Mouse (Mus musculus): Measurements from ENCODE around the gene Clasrp.

Clasrp gene

DNA sequence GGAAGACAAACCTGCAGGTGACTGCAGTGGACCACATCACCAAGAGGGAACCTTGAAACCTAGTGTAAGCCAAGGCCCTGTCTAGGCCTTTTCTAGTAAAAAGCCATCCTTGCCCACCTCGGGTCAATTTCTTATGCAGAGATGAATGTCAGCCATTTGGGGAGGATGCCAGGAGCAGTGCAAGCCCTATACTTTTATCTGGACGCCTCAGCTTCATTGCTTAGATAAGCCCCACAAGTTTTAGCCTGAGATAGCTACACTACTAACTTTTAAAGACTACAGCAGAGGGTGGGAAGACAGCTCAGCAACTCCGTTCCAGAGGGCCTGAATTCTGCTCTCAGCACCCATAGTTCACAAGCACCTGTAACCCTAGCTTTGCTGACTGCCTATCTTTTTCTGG lies 40.4 kb downstream of the Clasrp start:
- DNase-seq (ENCODE audit: low spot score in 2 of 2): peak; percentile 43 to 67

GRCm38 (mm10) chr7:19562643-19563410 lies 41.5 kb downstream of the Clasrp start, which contains the start of gene Ppp1r37:
TSS of gene Ppp1r37 (minus strand) at chr7:19563076.
- DNase-seq (ENCODE audit: low spot score in 2 of 2): no peak

DNA sequence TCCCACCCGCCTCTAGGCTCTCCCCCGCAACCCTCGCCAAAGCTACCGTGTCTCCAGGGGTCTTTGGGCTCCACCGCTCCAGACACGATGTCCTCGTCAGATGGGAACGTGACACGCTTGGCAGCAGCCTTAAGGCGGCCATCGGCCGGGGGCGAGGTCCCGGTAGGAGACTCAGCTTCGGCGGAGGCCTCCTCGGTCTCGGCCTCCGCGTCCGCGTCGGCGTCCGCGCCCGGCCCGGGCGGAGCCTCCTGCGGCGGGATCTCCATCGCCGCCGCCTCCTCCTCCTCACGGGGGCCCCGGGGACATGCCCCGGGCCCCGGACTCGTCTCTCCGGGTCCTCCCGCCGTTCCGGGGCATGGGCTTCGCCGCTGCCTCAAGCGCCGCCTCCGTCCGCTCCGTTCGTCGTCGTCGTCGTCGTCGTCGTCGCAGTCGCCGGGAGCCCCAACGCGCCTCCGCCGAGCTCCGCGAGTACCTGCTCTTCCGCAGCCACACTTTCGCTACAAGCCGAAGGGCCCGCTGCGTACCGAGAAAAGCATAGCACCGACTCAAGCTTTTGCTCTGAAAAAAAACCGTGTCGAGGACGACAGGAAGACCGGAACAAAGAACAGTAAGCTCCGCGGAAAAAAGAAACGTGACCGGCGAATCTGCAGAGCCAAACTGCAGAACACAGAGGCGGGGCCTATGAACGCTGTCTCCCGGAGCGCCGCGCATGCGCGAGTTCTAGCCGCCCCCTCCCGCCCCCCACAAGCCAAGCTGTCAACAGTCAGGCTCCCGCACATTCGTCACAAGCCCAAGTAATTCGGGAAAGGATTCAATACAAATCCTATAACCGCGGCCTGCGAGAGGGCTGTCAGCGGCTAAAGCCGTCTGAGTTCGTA lies 42.3 kb downstream of the Clasrp start:
- peak; percentile 84 to 85 for DNase-seq (ENCODE audit: low spot score in 2 of 2)

DNA sequence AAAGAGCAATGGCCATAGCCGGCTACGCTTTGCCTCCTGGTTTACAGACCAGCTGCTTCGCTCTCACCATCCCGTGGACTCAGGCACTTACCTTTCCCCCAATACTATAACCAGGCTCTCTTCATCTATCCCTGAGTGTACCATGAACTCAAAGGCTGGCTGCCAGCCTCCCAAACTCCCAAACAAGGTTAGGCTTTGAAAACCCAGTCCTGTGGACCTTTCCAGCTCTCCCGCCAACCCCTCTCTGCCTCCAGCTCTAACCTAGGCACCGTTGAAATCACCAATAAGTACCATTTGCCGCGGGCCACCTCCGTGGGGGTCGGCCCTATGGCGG lies 42.9 kb downstream of the Clasrp start:
- DNase-seq (ENCODE audit: low spot score in 2 of 2): no peak

DNA sequence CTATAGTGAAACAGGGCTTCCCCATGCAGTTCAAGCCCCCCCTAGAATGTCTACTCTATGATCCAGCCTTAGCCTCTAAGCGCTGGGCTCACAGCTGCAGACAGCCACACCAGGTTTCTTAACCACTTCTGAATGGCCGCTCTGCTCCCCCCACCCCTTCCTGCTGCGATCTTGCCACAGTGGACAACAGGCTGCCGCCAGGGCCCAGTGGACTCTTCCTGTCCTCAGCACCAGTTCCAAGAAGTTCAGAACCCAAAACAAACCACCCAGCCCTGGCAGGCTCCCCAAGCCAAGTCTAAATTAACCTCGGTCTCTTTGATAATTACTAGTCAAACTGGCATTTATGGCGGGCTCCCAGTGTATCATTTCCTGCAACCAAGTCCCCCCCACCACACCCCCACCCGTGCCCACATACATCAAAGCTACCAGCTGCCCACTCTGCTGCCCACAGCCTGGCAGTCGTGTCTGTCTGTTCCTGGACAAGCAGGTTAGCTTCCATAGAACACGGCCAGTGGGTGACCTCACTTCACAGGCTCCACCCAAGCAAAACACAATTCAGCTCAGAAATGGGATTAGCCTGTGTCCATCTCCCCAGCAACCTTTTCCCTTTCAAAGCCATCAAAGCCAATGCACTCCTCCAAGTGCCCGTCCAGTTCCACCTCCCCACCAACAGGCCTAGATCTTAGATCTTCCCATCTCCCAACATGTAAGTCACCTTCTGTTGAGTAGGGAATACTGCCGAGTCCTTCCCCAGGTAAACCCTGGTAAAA lies 43.6 kb downstream of the Clasrp start:
- no peak for DNase-seq (ENCODE audit: low spot score in 2 of 2)

GRCm38 (mm10) chr7:19558965-19559364 lies 45.3 kb downstream of the Clasrp start:
- no peak for DNase-seq (ENCODE audit: low spot score in 2 of 2)

DNA sequence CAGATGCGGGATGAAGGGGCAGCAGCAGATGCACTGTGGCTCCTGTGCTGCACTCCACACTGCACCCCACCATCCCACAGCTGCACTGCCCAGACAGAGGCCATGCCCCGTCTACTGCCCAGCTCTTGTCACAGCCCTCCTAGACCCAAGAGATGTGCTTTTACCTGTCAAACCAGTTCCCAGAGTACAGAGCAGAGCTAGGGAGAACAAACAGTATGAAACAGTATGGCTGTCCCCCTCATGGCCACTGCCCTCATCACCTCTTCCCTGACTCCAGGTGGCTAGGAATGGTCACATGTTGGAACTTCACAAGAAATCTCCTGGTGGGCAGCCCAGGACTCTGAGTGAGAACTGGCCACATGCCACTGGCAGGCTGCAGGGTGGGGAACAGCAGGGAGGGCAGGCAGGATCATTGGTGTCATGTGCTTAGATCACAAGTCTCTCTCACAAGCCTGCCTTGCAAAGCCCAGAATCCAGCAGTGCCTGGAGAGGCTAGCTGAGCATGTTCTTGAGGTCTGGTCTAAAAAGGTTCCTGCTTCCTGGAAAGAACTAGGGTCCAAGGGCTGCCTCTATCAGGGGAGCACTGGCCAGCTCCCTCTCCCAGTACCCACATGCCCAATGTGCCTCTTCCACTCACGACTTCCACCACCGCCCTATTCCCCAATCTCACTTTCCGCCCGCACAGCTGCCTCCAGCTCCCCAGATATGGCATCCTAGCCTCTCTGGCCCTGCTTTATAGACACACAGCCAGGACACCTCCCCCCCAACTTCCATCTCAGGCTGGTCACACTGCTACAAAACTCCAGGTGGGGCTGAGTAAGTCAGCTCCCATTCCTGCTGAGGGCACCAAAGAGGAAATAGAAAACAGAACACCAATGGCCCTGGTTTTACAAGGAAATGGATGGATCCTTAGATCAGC lies 46.0 kb downstream of the Clasrp start:
- no peak for DNase-seq (ENCODE audit: low spot score in 2 of 2)

DNA sequence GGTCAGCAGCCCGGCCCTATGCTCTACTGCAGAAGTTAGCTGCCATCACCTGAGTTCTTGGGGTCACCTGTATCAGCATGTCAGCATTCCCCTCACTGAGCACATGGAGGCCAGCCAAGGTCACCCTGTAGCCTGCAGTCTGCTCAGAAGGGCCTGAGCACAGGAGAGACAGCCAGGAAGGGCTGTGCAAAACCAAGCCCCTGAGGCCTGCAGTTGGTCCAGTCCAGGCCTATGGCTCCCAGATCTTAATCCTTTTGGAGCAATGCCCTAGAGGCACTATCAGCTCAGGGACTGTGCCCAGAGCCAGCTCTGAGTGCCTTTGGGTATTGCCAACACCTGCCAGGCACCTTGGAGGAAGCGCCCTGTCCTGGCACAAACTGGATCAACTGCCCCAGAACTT lies 47.2 kb downstream of the Clasrp start:
- no peak for DNase-seq (ENCODE audit: low spot score in 2 of 2)

DNA sequence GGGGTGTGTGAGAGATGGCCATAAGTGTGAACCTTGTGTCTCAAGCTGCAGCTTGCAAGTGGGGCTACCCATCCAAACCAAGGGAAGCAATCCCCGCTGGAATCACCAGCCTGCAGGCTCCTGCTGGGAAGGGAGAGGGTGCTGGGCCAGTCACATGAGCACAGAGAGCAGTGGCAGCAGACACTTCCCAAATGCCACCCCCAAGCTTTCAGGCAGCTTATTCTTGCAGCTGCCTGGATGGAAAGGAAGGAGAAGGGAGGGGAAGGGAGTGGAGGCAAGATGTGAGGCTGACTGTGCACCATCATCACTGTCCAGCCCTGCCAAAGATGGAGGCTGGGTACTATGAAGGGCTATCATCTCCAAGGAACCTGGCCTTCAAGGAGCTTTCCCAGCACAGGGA lies 50.1 kb downstream of the Clasrp start:
- no peak for DNase-seq (ENCODE audit: low spot score in 2 of 2)

- DNase-seq (ENCODE audit: low spot score in 2 of 2): no peak
These were observed 51.8 kb downstream of the Clasrp start for GRCm38 (mm10) chr7:19552443-19552842.

GRCm38 (mm10) chr7:19551634-19552033 lies 52.7 kb downstream of the Clasrp start:
- DNase-seq (ENCODE audit: low spot score in 2 of 2): no peak

- no peak for DNase-seq (ENCODE audit: low spot score in 2 of 2)
These were observed 54.9 kb downstream of the Clasrp start for GRCm38 (mm10) chr7:19549394-19549793.

DNA sequence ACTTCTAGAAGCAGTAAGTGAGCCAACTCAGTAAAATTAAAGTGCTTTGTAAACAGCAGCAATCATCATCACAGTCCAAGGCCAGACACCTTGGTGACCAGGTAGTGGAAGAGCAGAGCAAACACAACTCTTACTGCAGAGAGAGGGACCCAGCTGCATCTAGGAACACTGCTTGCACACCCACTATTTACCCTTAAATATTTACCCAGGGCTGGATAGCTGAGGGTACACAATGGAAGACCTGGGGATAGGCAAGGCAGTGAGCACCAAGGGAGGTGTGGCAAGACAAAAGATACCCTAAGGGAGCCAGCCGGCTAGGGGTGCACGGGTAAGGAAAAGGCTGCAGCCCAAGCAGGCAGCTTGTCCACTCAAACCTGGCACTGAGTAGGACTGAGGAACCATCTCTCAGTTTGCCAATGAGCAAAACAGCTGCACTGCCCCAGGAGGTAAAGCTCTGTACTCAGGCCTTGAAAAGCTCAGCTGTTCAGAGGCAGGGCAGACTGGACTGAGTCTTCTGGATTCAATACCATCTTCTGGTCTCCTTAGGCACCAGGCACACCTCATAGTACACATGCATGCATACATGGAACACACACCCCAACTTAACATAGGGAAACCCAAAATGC lies 56.8 kb downstream of the Clasrp start:
- DNase-seq (ENCODE audit: low spot score in 2 of 2): no peak

DNA sequence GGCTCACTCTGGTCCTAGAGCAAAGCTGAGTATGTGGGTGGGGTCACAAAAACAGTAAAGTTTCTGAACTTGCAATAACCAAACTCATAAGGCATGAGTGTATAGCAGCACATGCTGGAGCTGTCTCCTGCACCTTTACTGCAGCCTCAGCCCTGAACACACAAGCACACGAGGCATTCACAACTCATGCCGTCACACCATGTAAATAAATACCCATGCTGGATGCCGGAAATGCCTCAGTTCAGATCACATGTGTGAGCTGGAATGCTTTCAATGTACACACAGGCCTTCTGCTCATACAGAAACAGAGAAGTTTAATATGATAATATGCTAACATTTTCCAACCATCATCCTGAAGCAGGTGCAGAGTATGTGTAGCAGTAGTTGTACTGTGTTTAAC lies 58.3 kb downstream of the Clasrp start:
- no peak for DNase-seq (ENCODE audit: low spot score in 2 of 2)

DNA sequence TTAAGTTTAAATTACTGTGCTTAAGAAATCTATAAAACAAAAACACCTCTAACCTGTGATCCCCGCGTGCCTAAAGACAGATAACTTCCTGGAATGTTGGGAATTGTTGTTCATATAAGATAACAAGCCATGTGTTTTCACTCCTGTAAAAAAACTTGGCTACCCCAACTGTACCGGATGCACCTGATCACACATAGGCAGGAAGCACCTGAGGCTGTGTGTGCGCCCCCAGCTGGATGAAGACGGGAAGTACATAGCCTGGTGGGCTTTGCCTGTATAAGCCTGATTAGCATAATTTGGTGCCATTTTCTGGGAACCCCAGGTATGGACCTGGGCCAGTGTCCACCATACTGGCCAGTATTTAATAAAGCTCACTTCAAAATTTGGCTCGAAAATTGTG lies 60.7 kb downstream of the Clasrp start:
- peak in 1 of 2 experiments; percentile 40 for DNase-seq (ENCODE audit: low spot score in 2 of 2)

DNA sequence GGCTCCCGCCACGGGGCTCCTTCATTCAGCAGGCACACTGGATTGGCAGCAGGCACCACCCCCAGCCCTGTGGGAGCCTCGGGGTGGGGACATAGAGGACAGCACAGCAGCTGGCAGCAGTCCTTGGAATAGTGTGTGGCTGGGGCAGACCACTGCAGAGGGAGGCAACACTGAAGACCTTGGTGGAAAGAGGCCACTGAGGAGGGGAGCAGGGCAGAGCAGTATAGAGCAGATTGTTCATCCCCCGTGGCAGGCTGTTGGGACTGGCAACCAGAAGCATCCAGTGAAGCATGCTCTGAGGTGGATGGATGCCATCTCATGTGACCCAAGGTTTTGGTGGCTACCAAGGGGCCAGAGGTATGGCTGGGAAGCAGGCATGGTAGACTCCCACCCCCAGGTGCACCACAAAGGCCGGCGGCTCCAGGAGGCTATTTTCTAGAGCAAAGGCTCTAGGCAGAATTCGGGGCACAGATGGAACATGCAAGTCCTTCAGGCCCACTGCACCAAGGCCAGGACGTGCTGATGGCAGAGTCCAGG lies 62.1 kb downstream of the Clasrp start:
- no peak for DNase-seq (ENCODE audit: low spot score in 2 of 2)

GRCm38 (mm10) chr7:19541681-19542154 lies 62.6 kb downstream of the Clasrp start:
- no peak for DNase-seq (ENCODE audit: low spot score in 2 of 2)

GRCm38 (mm10) chr7:19540771-19541566 lies 63.3 kb downstream of the Clasrp start:
- no peak for DNase-seq (ENCODE audit: low spot score in 2 of 2)

- DNase-seq (ENCODE audit: low spot score in 2 of 2): no peak
These were observed 69.6 kb downstream of the Clasrp start for GRCm38 (mm10) chr7:19534676-19535075.

Measured in spleen, postnatal 36 days (tissue).